Mouse (Mus musculus) E14TG2a.4 (cell line): ENCODE measurements around the gene Dab2ip.

Source experiments
- CTCF ChIP-seq: conservative IDR thresholded peaks from 2 replicates; pipeline ENCODE4 v1.5.1; 2014; ENCODE audit warnings: low read length
- POU5F1 ChIP-seq: IDR thresholded peaks from 2 replicates; pipeline ENCODE4 v1.6.1; 2014; ENCODE audit warnings: low read length, borderline replicate concordance

DNA sequence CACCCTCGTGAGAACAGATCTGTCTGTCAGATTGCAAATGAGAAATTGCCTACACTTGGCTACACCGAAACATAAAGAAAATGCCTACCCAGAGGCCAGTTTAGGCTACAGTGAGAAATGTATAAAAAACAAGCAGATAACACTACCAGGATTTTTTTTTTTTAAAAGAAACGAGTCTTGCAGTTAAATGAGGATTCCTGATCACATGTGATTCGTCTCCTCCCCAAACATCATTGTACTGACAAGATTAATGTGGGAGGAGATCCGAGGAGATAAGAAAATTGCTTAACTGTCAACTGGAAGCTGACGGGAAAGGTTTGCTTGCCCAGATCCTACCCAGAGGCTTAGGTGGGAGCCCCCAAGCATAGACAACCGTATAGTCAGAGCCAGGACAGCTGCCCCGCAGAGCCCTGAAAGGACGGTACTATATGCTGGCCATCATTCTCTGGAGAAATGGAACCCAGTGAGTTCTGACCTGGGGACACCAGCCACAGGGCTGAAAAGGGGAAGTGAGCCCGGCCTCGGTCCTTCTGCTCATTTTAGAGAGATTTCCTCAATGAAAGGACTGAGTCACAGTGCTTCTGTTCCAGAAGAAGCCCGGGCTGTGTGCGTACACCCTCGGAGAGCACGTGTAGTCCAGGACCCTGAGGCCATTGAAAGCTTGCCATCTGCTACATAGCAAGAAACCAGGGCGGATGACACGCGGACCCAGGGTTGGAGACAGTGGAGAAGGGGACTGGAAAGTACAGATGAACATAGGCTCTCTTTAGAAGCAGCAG lies 173.8 kb downstream of the Dab2ip start:
- TF ChIP-seq CTCF (no peak), POU5F1 (no peak)
